Mouse (Mus musculus) liver, embryonic 11.5 days (tissue): ENCODE results near the gene Traip. TPM values are rescaled to one million over a fixed set of nuclear protein-coding genes. Genes with fewer than 3 reads are reported as not detected.

Experiments used
- ATAC-seq: fragments of 200-750 bp; cut with Nextera tagmentation; replicated peaks from 2 replicates; pipeline ENCODE4 v1.8.0; 2017; ENCODE audit warnings: moderate number of reproducible peaks, mild to moderate bottlenecking, moderate TSS enrichment, moderate library complexity; ENCODE audit not compliant: low FRiP score
- DNase-seq: peaks from one replicate; pipeline ENCODE4 v3.0.0-alpha.2; 2017; ENCODE audit warnings: low spot score
- H3K27ac ChIP-seq: fragments of 300-500 bp; sonication (generic); 2 replicates; pipeline ENCODE4 v1.5.1; 2014; ENCODE audit warnings: mild to moderate bottlenecking, low read depth, low read length, control low read depth
- H3K27me3 ChIP-seq: fragments of 300-500 bp; sonication (generic); replicated peaks from 2 replicates; pipeline ENCODE4 v1.6.1; 2014; ENCODE audit warnings: low read length, mixed read lengths; ENCODE audit not compliant: control insufficient read depth, insufficient read depth
- H3K36me3 ChIP-seq: fragments of 300-500 bp; sonication (generic); 2 replicates; pipeline ENCODE4 v1.6.1; 2014; ENCODE audit warnings: mild to moderate bottlenecking, low read length, moderate library complexity, mixed read lengths; ENCODE audit not compliant: control insufficient read depth, insufficient read depth
- H3K4me1 ChIP-seq: fragments of 300-500 bp; sonication (generic); replicated peaks from 2 replicates; pipeline ENCODE4 v1.6.1; 2014; ENCODE audit warnings: low read length, mixed read lengths; ENCODE audit not compliant: control insufficient read depth, insufficient read depth
- H3K4me2 ChIP-seq: fragments of 300-500 bp; sonication (generic); 2 replicates; pipeline ENCODE4 v1.6.1; 2014; ENCODE audit warnings: mild to moderate bottlenecking, control low read depth, moderate library complexity
- H3K4me3 ChIP-seq: fragments of 300-500 bp; sonication (generic); 2 replicates; pipeline ENCODE4 v1.5.1; 2014; ENCODE audit warnings: low read depth, low read length, control low read depth
- H3K9ac ChIP-seq: fragments of 300-500 bp; sonication (generic); 2 replicates; pipeline ENCODE4 v1.6.1; 2014; ENCODE audit warnings: low read depth, low read length, control low read depth
- H3K9me3 ChIP-seq: fragments of 300-500 bp; sonication (generic); 2 replicates; pipeline ENCODE4 v1.6.1; 2016; ENCODE audit warnings: low read length, inconsistent platforms, mixed read lengths; ENCODE audit not compliant: control insufficient read depth
- WGBS: fragments of 180-500 bp; shearing (Covaris S2); extraction: QIAGEN DNeasy Blood & Tissue Kit; methylation state at CpG from one replicate; pipeline ENCODE4 v1.1.7; 2014; 5-methylcytosine and 5-hydroxymethylcytosine counted together
- polyA plus RNA-seq: library from polyadenylated mRNA; unstranded; fragments of >200 nt; fragmentation: Nextera tagmentation; extraction: Ambion mirVana; gene quantifications from 2 replicates; pipeline ENCODE4 v1.2.1, GENCODE M21; 2014

Traip gene
- polyA plus RNA-seq, 1 experiment from 2014 or later: 32.9 TPM

- peaks cover 25% of the 10 kb centered on the region for H3K36me3 ChIP-seq
- H3K4me1 ChIP-seq: 0 out of 2 replicates have a peak, but pooled peaks cover 4% of the 10 kb centered on the region
- H3K4me2 ChIP-seq: no peak overlapping the region
- no peaks in the 10 kb centered on the region for H3K9me3 ChIP-seq
- H3K27ac ChIP-seq: no peak overlapping the region
- WGBS: 77% methylated on average over 5 of the region's 5 CpGs
- no peaks in the 10 kb centered on the region for H3K27me3 ChIP-seq
- H3K4me3 ChIP-seq: no peak overlapping the region
- no peak for DNase-seq
- H3K9ac ChIP-seq: no peak overlapping the region
- ATAC-seq: no peak
Measured at GRCm38 (mm10) chr9:107961881-107962280, 11.9 kb downstream of the Traip start.

GRCm38 (mm10) chr9:107962916-107963315 is 13.0 kb downstream of the Traip start:
- H3K36me3 ChIP-seq: peaks cover 21% of the 10 kb centered on the region
- 88% methylated on average over 9 of the region's 9 CpGs for WGBS
- 0 out of 2 replicates have a peak, but pooled peaks cover 4% of the 10 kb centered on the region for H3K4me1 ChIP-seq
- no peak overlapping the region for H3K9ac ChIP-seq
- H3K9me3 ChIP-seq: no peaks in the 10 kb centered on the region
- DNase-seq: no peak
- H3K27me3 ChIP-seq: no peaks in the 10 kb centered on the region
- H3K4me2 ChIP-seq: no peak overlapping the region
- no peak overlapping the region for H3K4me3 ChIP-seq
- no peak for ATAC-seq
- no peak overlapping the region for H3K27ac ChIP-seq

GRCm38 (mm10) chr9:107963700-107964099 is 13.8 kb downstream of the Traip start:
- H3K9ac ChIP-seq: no peak overlapping the region
- 17% methylated on average over 5 of the region's 5 CpGs for WGBS
- no peak overlapping the region for H3K4me2 ChIP-seq
- no peaks in the 10 kb centered on the region for H3K27me3 ChIP-seq
- no peak overlapping the region for H3K4me3 ChIP-seq
- H3K36me3 ChIP-seq: peaks cover 21% of the 10 kb centered on the region
- no peak overlapping the region for H3K27ac ChIP-seq
- DNase-seq (peak; percentile 80), ATAC-seq (peak; percentile 80)
- H3K9me3 ChIP-seq: no peaks in the 10 kb centered on the region
- H3K4me1 ChIP-seq: 0 out of 2 replicates have a peak, but pooled peaks cover 4% of the 10 kb centered on the region

- Histone ChIP-seq H3K9me3 (no peaks in the 10 kb centered on the region), H3K27me3 (no peaks in the 10 kb centered on the region), H3K4me2 (no peak overlapping the region), H3K9ac (peak overlapping the region; percentile 5; the same call in 1 of the 2 replicates), H3K4me3 (no peak overlapping the region), H3K27ac (no peak overlapping the region), H3K4me1 (0 out of 2 replicates have a peak, but pooled peaks cover 4% of the 10 kb centered on the region), H3K36me3 (peaks cover 21% of the 10 kb centered on the region)
- WGBS: 88% methylated on average over 9 of the region's 9 CpGs
- ATAC-seq (no peak), DNase-seq (no peak)
Measured at GRCm38 (mm10) chr9:107964681-107965080, 14.7 kb downstream of the Traip start.

- H3K36me3 ChIP-seq: peaks cover 14% of the 10 kb centered on the region
- H3K4me3 ChIP-seq: no peak overlapping the region
- DNase-seq: no peak
- H3K27ac ChIP-seq: peak overlapping the region; percentile 5; the same call in 1 of the 2 replicates
- H3K9me3 ChIP-seq: no peaks in the 10 kb centered on the region
- ATAC-seq: no peak
- no peak overlapping the region for H3K9ac ChIP-seq
- 66% methylated on average over 10 of the region's 10 CpGs for WGBS
- no peak overlapping the region for H3K4me2 ChIP-seq
- H3K4me1 ChIP-seq: peaks cover 17% of the 10 kb centered on the region
- H3K27me3 ChIP-seq: no peaks in the 10 kb centered on the region
Measured at GRCm38 (mm10) chr9:107966676-107967075, 16.7 kb downstream of the Traip start.

- Histone ChIP-seq H3K4me2 (no peak overlapping the region), H3K27me3 (no peaks in the 10 kb centered on the region), H3K36me3 (peaks cover 12% of the 10 kb centered on the region), H3K27ac (no peak overlapping the region), H3K9me3 (no peaks in the 10 kb centered on the region), H3K4me3 (no peak overlapping the region), H3K9ac (no peak overlapping the region), H3K4me1 (peaks cover 24% of the 10 kb centered on the region)
- ATAC-seq (no peak), DNase-seq (no peak)
- 90% methylated on average over 6 of the region's 6 CpGs for WGBS
Measured at GRCm38 (mm10) chr9:107967437-107967836, 17.5 kb downstream of the Traip start.

- no peak overlapping the region for H3K27ac ChIP-seq
- H3K4me2 ChIP-seq: no peak overlapping the region
- 86% methylated on average over 7 of the region's 7 CpGs for WGBS
- ATAC-seq (no peak), DNase-seq (no peak)
- no peaks in the 10 kb centered on the region for H3K9me3 ChIP-seq
- no peaks in the 10 kb centered on the region for H3K27me3 ChIP-seq
- H3K9ac ChIP-seq: no peak overlapping the region
- H3K36me3 ChIP-seq: peaks cover 11% of the 10 kb centered on the region; the same call in 1 of the 2 replicates
- H3K4me1 ChIP-seq: peaks cover 35% of the 10 kb centered on the region
- H3K4me3 ChIP-seq: no peak overlapping the region
Measured at GRCm38 (mm10) chr9:107968531-107968930, 18.6 kb downstream of the Traip start.

GRCm38 (mm10) chr9:107970311-107970710 is 20.4 kb downstream of the Traip start:
- DNase-seq (no peak), ATAC-seq (no peak)
- H3K9ac ChIP-seq: no peak overlapping the region
- no peaks in the 10 kb centered on the region for H3K27me3 ChIP-seq
- WGBS: 88% methylated on average over 5 of the region's 5 CpGs
- peaks cover 11% of the 10 kb centered on the region; the same call in 1 of the 2 replicates for H3K36me3 ChIP-seq
- no peak overlapping the region for H3K4me3 ChIP-seq
- no peak overlapping the region for H3K4me2 ChIP-seq
- peaks cover 41% of the 10 kb centered on the region for H3K4me1 ChIP-seq
- no peaks in the 10 kb centered on the region for H3K9me3 ChIP-seq
- peak overlapping the region; percentile 95; the same call in 1 of the 2 replicates for H3K27ac ChIP-seq
